Mouse (Mus musculus): ENCODE measurements around the gene Klhl4. TPM values are rescaled to one million over a fixed set of nuclear protein-coding genes. Genes with fewer than 3 reads are reported as not detected.

The Klhl4 gene
- under 1 TPM; 0.50 to 0.71 TPM for total RNA-seq (2021)
- long read RNA-seq, experiment 1, partial matches to known transcripts = 0 of 2 reads
- long read RNA-seq, experiment 1, other reads (novel, unspliced or antisense) = 0 of 2 reads
- long read RNA-seq, experiment 2, partial matches to known transcripts = 0 of 1 reads
- long read RNA-seq, experiment 2, other reads (novel, unspliced or antisense) = 0 of 1 reads

- DNase-seq (ENCODE audit: low spot score) = no peak
Measured at GRCm38 (mm10) chrX:114473782-114474731, at the start of gene Klhl4. Gene Klhl4, plus strand, starts transcription at chrX:114474333.

DNA sequence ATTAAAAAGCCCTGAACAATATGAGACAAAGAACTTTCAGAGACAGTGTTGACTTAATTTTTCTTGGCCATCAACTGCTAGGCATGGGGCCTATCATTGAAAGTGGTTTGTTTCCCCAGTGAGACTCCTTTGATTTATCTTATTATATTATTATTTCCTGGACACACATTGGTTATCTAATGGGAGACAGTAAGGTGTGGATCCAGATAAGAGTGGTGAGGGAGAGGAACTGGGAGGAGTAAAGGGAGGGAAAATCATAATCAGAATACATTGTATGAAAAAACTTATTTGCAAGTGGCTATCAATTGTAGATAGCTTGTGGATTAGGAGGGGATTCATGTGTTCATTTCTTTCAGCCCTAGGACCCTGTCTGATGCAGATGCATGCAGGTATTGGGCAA, 10.0 kb downstream of the Klhl4 start:
- DNase-seq (ENCODE audit: low spot score) = no peak

DNA sequence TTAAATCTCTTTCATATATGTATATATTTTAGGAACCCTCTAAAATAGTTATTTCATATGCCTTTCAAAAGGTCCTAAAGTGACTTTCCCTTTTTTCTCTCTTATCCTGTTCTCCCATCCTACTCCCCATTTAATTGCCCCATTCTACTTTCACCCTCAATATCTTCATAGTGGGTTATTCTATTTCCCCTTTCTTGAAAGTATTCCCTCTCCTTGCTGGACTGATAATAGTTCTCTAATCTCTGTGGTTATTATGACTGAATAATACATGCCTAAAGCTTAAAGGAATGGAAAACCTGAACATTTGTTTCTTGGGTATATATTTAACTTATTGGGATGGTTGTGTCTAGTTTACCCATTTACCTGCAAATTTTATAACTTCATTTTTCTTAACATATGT, 12.6 kb downstream of the Klhl4 start:
- no peak for DNase-seq (ENCODE audit: low spot score)

DNA sequence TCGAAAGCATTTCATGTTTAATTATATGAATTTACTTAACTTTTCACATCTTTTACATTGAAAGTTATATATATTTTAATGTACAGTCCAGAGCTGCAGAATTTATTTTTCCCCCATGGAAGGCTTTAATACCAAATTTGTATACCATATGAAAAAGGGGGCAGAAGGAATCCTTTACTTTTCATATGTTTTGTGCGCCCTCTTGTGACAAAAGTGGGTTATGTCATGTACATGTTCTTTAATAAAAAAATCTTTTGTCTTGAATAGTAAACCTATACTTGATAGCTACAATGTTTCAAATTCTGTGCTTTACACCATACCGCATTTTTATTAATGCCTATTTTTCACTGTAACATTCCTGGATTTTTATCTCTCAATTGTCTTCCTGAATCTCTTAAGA, 84.0 kb downstream of the Klhl4 start:
- DNase-seq (ENCODE audit: low spot score) = no peak

GRCm38 (mm10) chrX:114582311-114582710, 108.2 kb downstream of the Klhl4 start:
- no peak for DNase-seq (ENCODE audit: low spot score)

All from gastrocnemius, adult 18-20 months (tissue).